Mouse (Mus musculus) kidney, postnatal 25 days (tissue): Measurements from ENCODE around the gene Usp9y.

ENCODE experiments used
- DNase-seq, 2 experiments: peaks; one replicate each; pipeline ENCODE4 v3.0.0; 2021; ENCODE audit warnings: mixed read lengths in 2 of 2

Gene Usp9y

GRCm38 (mm10) chrY:1459682-1460081 lies at the start of gene Usp9y:
Usp9y (minus strand) TSS chrY:1459782.
- no peak for DNase-seq

GRCm38 (mm10) chrY:1293708-1294107 lies 165.9 kb downstream of the Usp9y start:
- DNase-seq = no peak

- peak in 1 of 2 experiments; percentile 80 for DNase-seq
Observed at GRCm38 (mm10) chrY:1286171-1286795, 173.3 kb downstream of the Usp9y start, which contains the start of gene Ddx3y. Ddx3y (minus strand) TSS chrY:1286629.

- DNase-seq = peak in 1 of 2 experiments; percentile 32
Observed at GRCm38 (mm10) chrY:1285735-1286134, 173.8 kb downstream of the Usp9y start.
